Mouse (Mus musculus): ENCODE measurements around the gene Acoxl. TPM values are rescaled to one million over a fixed set of nuclear protein-coding genes. Genes with fewer than 3 reads are reported as not detected.

The Acoxl gene
- polyA plus RNA-seq, 1 experiment from 2014 or later, result 0.14 TPM

DNA sequence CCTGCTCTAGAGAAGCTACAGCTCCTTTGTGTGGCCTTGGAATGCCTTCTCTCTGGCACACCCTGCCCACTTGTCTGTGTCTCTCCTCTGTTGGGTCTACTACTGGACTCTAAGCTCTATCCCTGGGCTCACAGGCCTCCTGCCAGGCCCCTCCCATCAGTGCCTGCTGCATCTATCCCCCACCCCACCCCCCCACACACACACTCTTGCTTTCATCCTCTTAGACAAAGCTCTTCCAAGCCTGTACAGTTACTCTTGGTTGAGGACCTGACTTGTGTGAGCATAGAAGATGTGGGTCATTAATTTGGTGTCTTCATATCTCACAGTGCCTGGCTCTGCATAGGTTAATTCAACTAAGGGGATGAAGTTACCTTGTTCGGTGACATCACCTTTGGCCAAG, 137.6 kb downstream of the Acoxl start:
- H3K4me3 ChIP-seq, result no peak overlapping the region
- no peaks in the 10 kb centered on the region for H3K36me3 ChIP-seq
- no peaks in the 10 kb centered on the region for H3K9me3 ChIP-seq
- no peak overlapping the region for H3K9ac ChIP-seq (replicated peaks)
- no peak for ATAC-seq (replicated peaks)
- H3K27ac ChIP-seq (replicated peaks), result no peak overlapping the region
- 97% methylated on average over 1 of the region's 1 CpGs for WGBS
- no peaks in the 10 kb centered on the region for H3K27me3 ChIP-seq
- H3K4me2 ChIP-seq (replicated peaks), result no peak overlapping the region
- no peaks in the 10 kb centered on the region for H3K4me1 ChIP-seq

GRCm38 (mm10) chr2:127978601-127979230, 140.0 kb downstream of the Acoxl start:
- WGBS, result 89% methylated on average over 7 of the region's 7 CpGs

GRCm38 (mm10) chr2:127982610-127983009, 143.9 kb downstream of the Acoxl start:
- H3K36me3 ChIP-seq, result no peaks in the 10 kb centered on the region
- H3K4me1 ChIP-seq, result no peaks in the 10 kb centered on the region
- no peak for ATAC-seq (replicated peaks)
- H3K4me2 ChIP-seq (replicated peaks), result no peak overlapping the region
- WGBS, result 92% methylated on average over 3 of the region's 3 CpGs
- no peak overlapping the region for H3K4me3 ChIP-seq
- no peak overlapping the region for H3K9ac ChIP-seq (replicated peaks)
- no peaks in the 10 kb centered on the region for H3K9me3 ChIP-seq
- H3K27ac ChIP-seq (replicated peaks), result no peak overlapping the region
- H3K27me3 ChIP-seq, result no peaks in the 10 kb centered on the region

More at GRCm38 (mm10) chr2:127978601-127979230, 140.0 kb downstream of the Acoxl start:
- H3K27me3 ChIP-seq, result no peaks in the 10 kb centered on the region
- no peak overlapping the region for H3K4me2 ChIP-seq (replicated peaks)
- no peak overlapping the region for H3K9ac ChIP-seq (replicated peaks)
- no peaks in the 10 kb centered on the region for H3K36me3 ChIP-seq
- no peaks in the 10 kb centered on the region for H3K4me1 ChIP-seq
- H3K4me3 ChIP-seq, result no peak overlapping the region
- no peaks in the 10 kb centered on the region for H3K9me3 ChIP-seq
- no peak overlapping the region for H3K27ac ChIP-seq (replicated peaks)
- ATAC-seq (replicated peaks), result no peak

DNA sequence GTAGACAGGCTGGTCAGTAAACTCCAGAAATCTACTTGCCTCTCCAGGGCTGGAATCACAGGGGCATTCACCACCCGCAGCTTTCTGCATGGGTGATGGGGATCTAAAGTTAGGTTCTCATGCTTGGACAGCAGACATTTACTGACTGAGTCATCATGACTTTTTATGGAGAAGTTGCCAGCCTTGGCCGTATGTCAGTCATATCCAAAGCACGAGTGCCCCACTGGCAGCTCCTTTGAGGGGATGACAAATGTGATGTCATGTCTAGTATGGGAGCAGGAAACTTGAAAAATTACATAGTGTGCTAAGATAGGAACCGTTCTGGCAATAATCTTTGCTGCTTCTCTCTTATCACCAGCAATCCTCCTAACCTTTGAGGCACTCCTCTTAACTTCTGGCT, 144.6 kb downstream of the Acoxl start:
- Histone ChIP-seq H3K9ac (replicated peaks) (no peak overlapping the region), H3K4me2 (replicated peaks) (no peak overlapping the region), H3K27me3 (no peaks in the 10 kb centered on the region), H3K9me3 (no peaks in the 10 kb centered on the region), H3K27ac (replicated peaks) (no peak overlapping the region), H3K36me3 (no peaks in the 10 kb centered on the region), H3K4me1 (no peaks in the 10 kb centered on the region), H3K4me3 (no peak overlapping the region)
- ATAC-seq (replicated peaks), result no peak
- WGBS, result 92% methylated on average over 4 of the region's 4 CpGs

- WGBS, result 100% methylated on average over 1 of the region's 1 CpGs
- H3K4me3 ChIP-seq, result no peak overlapping the region
- H3K27ac ChIP-seq (replicated peaks), result no peak overlapping the region
- no peak overlapping the region for H3K4me2 ChIP-seq (replicated peaks)
- H3K9me3 ChIP-seq, result no peaks in the 10 kb centered on the region
- H3K27me3 ChIP-seq, result no peaks in the 10 kb centered on the region
- H3K4me1 ChIP-seq, result no peaks in the 10 kb centered on the region
- H3K36me3 ChIP-seq, result no peaks in the 10 kb centered on the region
- no peak overlapping the region for H3K9ac ChIP-seq (replicated peaks)
- no peak for ATAC-seq (replicated peaks)
Observed at GRCm38 (mm10) chr2:127983981-127984380, 145.3 kb downstream of the Acoxl start.

- H3K4me2 ChIP-seq (replicated peaks), result no peak overlapping the region
- WGBS, result 39% methylated on average over 4 of the region's 4 CpGs
- ATAC-seq (replicated peaks), result no peak
- H3K9ac ChIP-seq (replicated peaks), result no peak overlapping the region
- H3K36me3 ChIP-seq, result no peaks in the 10 kb centered on the region
- no peaks in the 10 kb centered on the region for H3K27me3 ChIP-seq
- no peak overlapping the region for H3K4me3 ChIP-seq
- no peak overlapping the region for H3K27ac ChIP-seq (replicated peaks)
- H3K4me1 ChIP-seq, result no peaks in the 10 kb centered on the region
- H3K9me3 ChIP-seq, result no peaks in the 10 kb centered on the region
Observed at GRCm38 (mm10) chr2:127987706-127988105, 149.0 kb downstream of the Acoxl start.

- no peak overlapping the region for H3K4me2 ChIP-seq (replicated peaks)
- H3K4me3 ChIP-seq, result no peak overlapping the region
- no peaks in the 10 kb centered on the region for H3K27me3 ChIP-seq
- H3K9ac ChIP-seq (replicated peaks), result no peak overlapping the region
- no peaks in the 10 kb centered on the region for H3K9me3 ChIP-seq
- H3K36me3 ChIP-seq, result no peaks in the 10 kb centered on the region
- WGBS, result 47% methylated on average over 6 of the region's 6 CpGs
- no peaks in the 10 kb centered on the region for H3K4me1 ChIP-seq
- ATAC-seq (replicated peaks), result no peak
- no peak overlapping the region for H3K27ac ChIP-seq (replicated peaks)
Observed at GRCm38 (mm10) chr2:127990856-127991479, 152.3 kb downstream of the Acoxl start.

DNA sequence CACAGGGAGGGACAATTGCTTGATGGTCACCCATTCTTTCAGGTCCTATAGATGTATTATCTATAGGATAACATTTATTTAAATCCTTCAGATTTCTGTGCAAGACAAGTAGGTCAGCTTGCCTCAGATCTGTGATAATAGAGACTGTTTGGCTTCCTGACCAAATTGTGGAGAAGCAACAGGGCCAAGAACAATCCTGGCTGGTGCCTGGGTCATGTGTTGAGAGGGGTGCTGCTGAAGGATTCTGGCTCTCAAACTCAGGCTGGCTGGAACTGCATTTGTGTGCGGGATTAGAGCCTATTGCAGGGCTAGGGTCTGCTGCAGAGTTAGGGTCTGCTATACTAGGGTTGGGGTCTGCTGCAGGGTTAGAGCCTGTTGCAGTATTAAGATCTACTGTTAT, 153.0 kb downstream of the Acoxl start:
- ATAC-seq (replicated peaks), result no peak
- WGBS, result 91% methylated on average over 1 of the region's 1 CpGs
- H3K9me3 ChIP-seq, result no peaks in the 10 kb centered on the region
- no peak overlapping the region for H3K4me3 ChIP-seq
- no peak overlapping the region for H3K27ac ChIP-seq (replicated peaks)
- H3K4me2 ChIP-seq (replicated peaks), result no peak overlapping the region
- H3K27me3 ChIP-seq, result no peaks in the 10 kb centered on the region
- no peaks in the 10 kb centered on the region for H3K36me3 ChIP-seq
- H3K9ac ChIP-seq (replicated peaks), result no peak overlapping the region
- no peaks in the 10 kb centered on the region for H3K4me1 ChIP-seq

DNA sequence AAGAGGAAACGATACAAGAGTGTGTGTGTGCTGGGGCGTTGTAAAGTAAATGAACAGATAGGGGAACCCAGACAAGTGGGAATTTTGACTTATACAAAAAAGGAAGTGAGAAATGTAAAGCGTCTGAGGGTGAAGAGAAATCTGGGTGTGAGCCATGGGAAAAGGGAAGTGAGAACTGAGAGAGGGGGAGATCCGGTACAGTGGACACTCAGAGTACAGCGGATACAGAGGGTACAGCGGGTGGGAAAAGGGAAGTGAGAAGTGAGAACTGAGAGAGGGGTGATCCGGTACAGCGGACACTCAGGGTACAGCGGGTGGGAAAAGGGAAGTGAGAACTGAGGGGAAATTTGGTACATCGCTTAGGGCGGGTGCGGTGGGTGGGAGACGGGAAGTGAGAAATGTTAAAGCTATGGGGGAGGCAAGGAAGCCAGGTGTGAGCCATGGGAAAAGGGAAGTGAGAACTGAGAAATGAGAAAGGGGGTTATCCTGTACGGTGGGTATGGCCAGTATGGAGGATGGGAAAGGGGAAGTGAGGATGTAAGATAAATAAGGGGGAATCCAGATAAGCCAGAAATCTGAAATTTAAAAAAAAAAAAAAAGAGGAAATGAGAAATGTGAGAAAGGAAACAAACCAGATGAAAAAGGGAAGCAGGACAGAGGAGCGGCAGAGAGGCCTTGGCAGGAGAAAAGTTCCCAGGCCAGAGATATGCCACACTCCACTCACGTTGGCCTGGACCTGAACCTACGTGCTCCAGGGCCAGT, 170.2 kb downstream of the Acoxl start:
- H3K9ac ChIP-seq (replicated peaks), result no peak overlapping the region
- H3K4me3 ChIP-seq, result no peak overlapping the region
- H3K27me3 ChIP-seq, result no peaks in the 10 kb centered on the region
- no peak overlapping the region for H3K27ac ChIP-seq (replicated peaks)
- WGBS, result 92% methylated on average over 17 of the region's 17 CpGs
- no peaks in the 10 kb centered on the region for H3K9me3 ChIP-seq
- no peak overlapping the region for H3K4me2 ChIP-seq (replicated peaks)
- H3K4me1 ChIP-seq, result no peaks in the 10 kb centered on the region
- H3K36me3 ChIP-seq, result no peaks in the 10 kb centered on the region
- no peak for ATAC-seq (replicated peaks)

GRCm38 (mm10) chr2:128014613-128015012, 175.9 kb downstream of the Acoxl start:
- ATAC-seq (replicated peaks), result no peak
- H3K27ac ChIP-seq (replicated peaks), result no peak overlapping the region
- no peak overlapping the region for H3K4me3 ChIP-seq
- H3K9ac ChIP-seq (replicated peaks), result no peak overlapping the region
- no peaks in the 10 kb centered on the region for H3K4me1 ChIP-seq
- WGBS, result 69% methylated on average over 2 of the region's 2 CpGs
- H3K4me2 ChIP-seq (replicated peaks), result no peak overlapping the region
- no peaks in the 10 kb centered on the region for H3K9me3 ChIP-seq
- no peaks in the 10 kb centered on the region for H3K36me3 ChIP-seq
- H3K27me3 ChIP-seq, result no peaks in the 10 kb centered on the region

DNA sequence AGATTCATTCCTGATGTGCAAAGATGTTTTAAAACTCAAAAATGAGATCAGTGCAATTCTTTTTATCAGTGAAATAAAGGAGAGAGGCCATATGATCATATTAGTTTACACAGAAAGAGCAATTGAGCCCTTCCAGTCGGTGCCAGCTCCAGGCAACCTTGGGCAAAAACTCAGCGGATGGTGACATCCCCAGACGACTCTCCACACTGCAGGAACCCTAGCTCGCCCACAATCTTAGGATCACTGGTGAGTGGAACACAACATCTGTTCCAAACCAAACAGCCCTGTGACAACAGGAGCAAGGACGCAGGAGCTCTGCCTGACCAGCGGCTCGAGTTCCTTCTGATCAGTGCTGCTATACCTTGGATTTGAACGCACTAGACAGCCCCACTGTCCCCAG, 176.9 kb downstream of the Acoxl start:
- H3K36me3 ChIP-seq, result no peaks in the 10 kb centered on the region
- no peak overlapping the region for H3K4me2 ChIP-seq (replicated peaks)
- H3K9ac ChIP-seq (replicated peaks), result no peak overlapping the region
- no peaks in the 10 kb centered on the region for H3K9me3 ChIP-seq
- WGBS, result 79% methylated on average over 8 of the region's 8 CpGs
- ATAC-seq (replicated peaks), result no peak
- H3K27ac ChIP-seq (replicated peaks), result no peak overlapping the region
- H3K4me1 ChIP-seq, result peaks cover 4% of the 10 kb centered on the region; the same call in 1 of the 2 replicates
- no peaks in the 10 kb centered on the region for H3K27me3 ChIP-seq
- no peak overlapping the region for H3K4me3 ChIP-seq

DNA sequence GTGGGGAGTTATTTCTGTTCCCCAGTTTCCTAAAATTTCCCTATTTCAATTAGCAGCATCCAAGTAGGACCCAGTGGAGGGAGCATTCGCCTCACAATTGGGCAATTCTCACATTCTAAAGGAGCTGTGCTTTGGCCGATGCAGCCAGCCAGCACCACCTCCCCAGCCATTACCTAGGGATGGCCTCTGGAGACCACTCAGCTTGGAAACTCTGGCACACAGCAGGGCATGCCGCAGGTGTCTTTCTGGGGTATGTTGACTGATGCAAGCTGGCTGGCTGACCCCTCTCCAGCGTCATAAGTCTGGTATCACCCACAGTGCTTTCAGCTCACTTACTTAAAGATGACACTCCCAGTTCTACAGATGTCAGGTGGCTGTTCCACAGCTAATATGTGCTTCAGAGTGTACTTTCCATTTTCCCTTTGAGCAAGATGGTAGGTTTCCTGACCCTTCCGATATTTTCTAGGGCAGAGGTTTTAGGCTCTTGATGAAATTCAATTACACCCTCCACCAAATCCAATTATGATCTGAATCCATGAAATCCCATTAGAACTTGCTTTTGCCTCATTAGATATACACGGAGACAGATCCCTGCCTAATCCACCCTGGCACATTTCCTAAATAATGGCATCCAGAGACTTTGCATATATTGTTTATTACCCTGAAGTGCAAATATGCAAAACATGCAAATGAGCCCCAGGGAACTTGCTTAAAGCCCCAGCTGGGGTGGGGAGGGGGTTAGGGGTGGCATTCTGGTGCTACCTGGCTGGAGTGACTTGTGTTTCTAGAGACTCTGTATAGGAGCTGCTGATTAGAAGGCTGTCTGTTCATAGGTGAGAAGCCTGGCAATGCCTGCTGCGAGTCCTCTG, 181.6 kb downstream of the Acoxl start:
- H3K36me3 ChIP-seq, result no peaks in the 10 kb centered on the region
- no peaks in the 10 kb centered on the region for H3K27me3 ChIP-seq
- no peak overlapping the region for H3K9ac ChIP-seq (replicated peaks)
- 28% methylated on average over 7 of the region's 7 CpGs for WGBS
- H3K4me1 ChIP-seq, result peaks cover 4% of the 10 kb centered on the region; the same call in 1 of the 2 replicates
- ATAC-seq (replicated peaks), result no peak
- H3K9me3 ChIP-seq, result no peaks in the 10 kb centered on the region
- H3K27ac ChIP-seq (replicated peaks), result no peak overlapping the region
- H3K4me3 ChIP-seq, result no peak overlapping the region
- H3K4me2 ChIP-seq (replicated peaks), result no peak overlapping the region

Measured in forebrain, embryonic 15.5 days (tissue).